Mouse (Mus musculus) kidney, embryonic 16.5 days (tissue): Measurements from ENCODE around the gene Fgfr4. TPM values are rescaled to one million over a fixed set of nuclear protein-coding genes. Genes with fewer than 3 reads are reported as not detected.
A peak's percentile ranks its signal among the peaks of the same experiment; 100 is the strongest.

Source experiments
- ATAC-seq: fragments of 200-750 bp; cut with Nextera tagmentation; 2 replicates; pipeline ENCODE4 v1.8.0; 2017; ENCODE audit warnings: moderate TSS enrichment; ENCODE audit not compliant: low FRiP score, low TSS enrichment
- H3K27ac ChIP-seq: fragments of 300-500 bp; sonication (generic); 2 replicates; pipeline ENCODE4 v1.5.1; 2014; ENCODE audit warnings: low read length
- H3K27me3 ChIP-seq: fragments of 300-500 bp; sonication (generic); 2 replicates; pipeline ENCODE4 v1.6.1; 2014; ENCODE audit warnings: low read length, control low read depth, mixed read lengths; ENCODE audit not compliant: insufficient read depth
- H3K36me3 ChIP-seq: fragments of 300-500 bp; sonication (generic); 2 replicates; pipeline ENCODE4 v1.6.1; 2014; ENCODE audit warnings: low read length, control low read depth, mixed read lengths; ENCODE audit not compliant: insufficient read depth
- H3K4me1 ChIP-seq: fragments of 300-500 bp; sonication (generic); 2 replicates; pipeline ENCODE4 v1.6.1; 2014; ENCODE audit warnings: low read length, control low read depth, mixed read lengths; ENCODE audit not compliant: insufficient read depth
- H3K4me2 ChIP-seq: fragments of 300-500 bp; sonication (generic); replicated peaks from 2 replicates; pipeline ENCODE4 v1.6.1; 2014; ENCODE audit warnings: low read depth, low read length
- H3K4me3 ChIP-seq: fragments of 300-500 bp; sonication (generic); 2 replicates; pipeline ENCODE4 v1.5.1; 2014; ENCODE audit warnings: mild to moderate bottlenecking, low read length
- H3K9ac ChIP-seq: fragments of 300-500 bp; sonication (generic); replicated peaks from 2 replicates; pipeline ENCODE4 v1.6.1; 2014; ENCODE audit warnings: low read length
- H3K9me3 ChIP-seq: fragments of 300-500 bp; sonication (generic); 2 replicates; pipeline ENCODE4 v1.6.1; 2016; ENCODE audit warnings: low read length, control low read depth
- WGBS: fragments of 180-500 bp; shearing (Covaris S2); extraction: QIAGEN DNeasy Blood & Tissue Kit; methylation state at CpG from one replicate; pipeline ENCODE4 v1.1.7; 2014; 5-methylcytosine and 5-hydroxymethylcytosine counted together
- polyA plus RNA-seq: library from polyadenylated mRNA; unstranded; fragments of >200 nt; fragmentation: Nextera tagmentation; extraction: Ambion mirVana; gene quantifications from 2 replicates; pipeline ENCODE4 v1.2.1, GENCODE M21; 2015

Fgfr4 gene
- polyA plus RNA-seq, 1 experiment from 2014 or later = 23.0 TPM

- Histone ChIP-seq H3K4me2 (no peak overlapping the region), H3K27ac (0 out of 2 replicates have a peak overlapping the region, but pooled peaks have one; percentile 27), H3K9ac (no peak overlapping the region), H3K27me3 (no peaks in the 10 kb centered on the region), H3K36me3 (peaks cover 9% of the 10 kb centered on the region; the same call in 1 of the 2 replicates), H3K4me1 (peaks cover 24% of the 10 kb centered on the region), H3K9me3 (no peaks in the 10 kb centered on the region), H3K4me3 (no peak overlapping the region)
- 72% methylated on average over 13 of the region's 13 CpGs for WGBS
- ATAC-seq = no peak
These were observed 56.6 kb downstream of the Fgfr4 start for GRCm38 (mm10) chr13:55208837-55209648.

- H3K4me3 ChIP-seq = peak within 1 kb of the TSS; percentile 86
- 26% methylated on average over 31 of the region's 31 CpGs for WGBS
- peaks cover 15% of the 10 kb centered on the region; the same call in 1 of the 2 replicates for H3K36me3 ChIP-seq
- no peaks in the 10 kb centered on the region for H3K9me3 ChIP-seq
- peaks cover 30% of the 10 kb centered on the region for H3K4me1 ChIP-seq
- H3K27me3 ChIP-seq = no peaks in the 10 kb centered on the region
- peak within 1 kb of the TSS; percentile 97 for H3K9ac ChIP-seq
- H3K27ac ChIP-seq = peak within 1 kb of the TSS; percentile 99
- ATAC-seq = peak; percentile 24; the same call in 1 of the 2 replicates
- H3K4me2 ChIP-seq = peak within 1 kb of the TSS; percentile 86
These were observed 57.3 kb downstream of the Fgfr4 start, which contains the start of gene Nsd1 for GRCm38 (mm10) chr13:55209649-55210192. TSS of gene Nsd1 (plus strand) at chr13:55209782.

GRCm38 (mm10) chr13:55210193-55210970, 57.9 kb downstream of the Fgfr4 start:
- Histone ChIP-seq H3K9me3 (no peaks in the 10 kb centered on the region), H3K9ac (peak overlapping the region; percentile 97), H3K36me3 (peaks cover 16% of the 10 kb centered on the region; the same call in 1 of the 2 replicates), H3K27ac (peak overlapping the region; percentile 99), H3K4me3 (peak overlapping the region; percentile 86), H3K27me3 (no peaks in the 10 kb centered on the region), H3K4me1 (peaks cover 33% of the 10 kb centered on the region), H3K4me2 (peak overlapping the region; percentile 86)
- WGBS = under 1% methylated on average over 69 of the region's 77 CpGs
- peak; percentile 60 for ATAC-seq

- Histone ChIP-seq H3K9ac (peak overlapping the region; percentile 97), H3K27me3 (no peaks in the 10 kb centered on the region), H3K4me2 (peak overlapping the region; percentile 86), H3K4me3 (peak overlapping the region; percentile 86), H3K4me1 (peaks cover 38% of the 10 kb centered on the region), H3K27ac (peak overlapping the region; percentile 99), H3K9me3 (no peaks in the 10 kb centered on the region), H3K36me3 (peaks cover 20% of the 10 kb centered on the region)
- peak; percentile 69 for ATAC-seq
- under 1% methylated on average over 17 of the region's 17 CpGs for WGBS
These were observed 58.5 kb downstream of the Fgfr4 start for GRCm38 (mm10) chr13:55210971-55211220.

- WGBS = under 1% methylated on average over 30 of the region's 93 CpGs
- H3K9ac ChIP-seq = peak overlapping the region; percentile 97
- ATAC-seq = peak; percentile 81
- H3K4me2 ChIP-seq = peak overlapping the region; percentile 86
- no peaks in the 10 kb centered on the region for H3K9me3 ChIP-seq
- H3K4me1 ChIP-seq = peaks cover 43% of the 10 kb centered on the region
- H3K27ac ChIP-seq = peak overlapping the region; percentile 99
- peak overlapping the region; percentile 86 for H3K4me3 ChIP-seq
- H3K27me3 ChIP-seq = no peaks in the 10 kb centered on the region
- H3K36me3 ChIP-seq = peaks cover 25% of the 10 kb centered on the region
These were observed 59.0 kb downstream of the Fgfr4 start for GRCm38 (mm10) chr13:55211221-55212010.

- Histone ChIP-seq H3K4me2 (peak overlapping the region; percentile 86), H3K27me3 (no peaks in the 10 kb centered on the region), H3K9me3 (no peaks in the 10 kb centered on the region), H3K9ac (peak overlapping the region; percentile 97), H3K36me3 (peaks cover 30% of the 10 kb centered on the region), H3K4me3 (peak overlapping the region; percentile 86), H3K4me1 (peaks cover 44% of the 10 kb centered on the region), H3K27ac (peak overlapping the region; percentile 99)
- 0% methylated on average over 10 of the region's 32 CpGs for WGBS
- peak; percentile 68 for ATAC-seq
These were observed 59.5 kb downstream of the Fgfr4 start for GRCm38 (mm10) chr13:55212011-55212360.

- peaks cover 44% of the 10 kb centered on the region for H3K4me1 ChIP-seq
- H3K9ac ChIP-seq = peak overlapping the region; percentile 97
- peak overlapping the region; percentile 86 for H3K4me2 ChIP-seq
- peak overlapping the region; percentile 86 for H3K4me3 ChIP-seq
- H3K27ac ChIP-seq = peak overlapping the region; percentile 99
- H3K27me3 ChIP-seq = no peaks in the 10 kb centered on the region
- no peaks in the 10 kb centered on the region for H3K9me3 ChIP-seq
- peaks cover 34% of the 10 kb centered on the region for H3K36me3 ChIP-seq
- under 1% methylated on average over 57 of the region's 58 CpGs for WGBS
- ATAC-seq = no peak
These were observed 60.1 kb downstream of the Fgfr4 start for GRCm38 (mm10) chr13:55212361-55213137.

- peaks cover 50% of the 10 kb centered on the region for H3K4me1 ChIP-seq
- peak overlapping the region; percentile 86 for H3K4me2 ChIP-seq
- no peaks in the 10 kb centered on the region for H3K27me3 ChIP-seq
- peak overlapping the region; percentile 86 for H3K4me3 ChIP-seq
- peak overlapping the region; percentile 99 for H3K27ac ChIP-seq
- H3K36me3 ChIP-seq = peaks cover 39% of the 10 kb centered on the region
- H3K9me3 ChIP-seq = no peaks in the 10 kb centered on the region
- ATAC-seq = no peak
- WGBS = 49% methylated on average over 10 of the region's 10 CpGs
- peak overlapping the region; percentile 97 for H3K9ac ChIP-seq
These were observed 60.8 kb downstream of the Fgfr4 start for GRCm38 (mm10) chr13:55213138-55213806.
